8 mouse cellular contexts compared by ENCODE assay signal in the genomic region with DNA sequence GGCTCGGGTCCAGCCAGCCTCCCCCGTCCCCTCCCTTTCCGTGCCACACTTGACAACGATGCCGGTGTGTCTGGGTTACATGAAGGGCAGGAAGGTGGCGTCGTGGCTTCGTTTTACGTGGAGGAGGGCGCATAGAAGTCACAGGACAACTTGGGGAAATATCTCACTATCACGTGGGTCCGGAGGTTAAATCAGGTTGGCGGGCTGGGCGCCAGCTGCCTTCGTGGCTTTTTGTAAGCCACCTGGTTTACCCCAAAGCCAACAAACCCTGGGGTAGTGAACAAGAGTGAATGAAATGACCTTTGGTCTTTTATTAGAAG. TPM values are rescaled to one million over a fixed set of nuclear protein-coding genes. Genes with fewer than 3 reads are reported as not detected.
DNase-seq lines count a peak whose midpoint lies in the region; ATAC-seq and TF ChIP-seq lines count a peak whose summit lies in the region.

No protein-coding gene starts in this region.

- intact Hi-C loops in left cerebral cortex, postnatal 4 days (cut with DNase I): no loop called here

- no peaks in the 10 kb centered on the region for H3K9me3 ChIP-seq in forebrain, embryonic 14.5 days (replicated peaks; ENCODE audit: control insufficient read depth, low read length)
- H3K9me3 ChIP-seq in hindbrain, embryonic 12.5 days (replicated peaks): no peaks in the 10 kb centered on the region
- H3K9me3 ChIP-seq in limb, embryonic 13.5 days: no peaks in the 10 kb centered on the region
- H3K9me3 ChIP-seq in midbrain, postnatal 0 days (ENCODE audit: low read length): no peaks in the 10 kb centered on the region

- DNase-seq in left cerebral cortex, postnatal 4 days: peak; percentile 51
- no peak for DNase-seq in left cerebral cortex, adult 11 months (ENCODE audit: low spot score)
- DNase-seq in brain, adult 2 months (ENCODE audit: low read depth, low spot score): peak; percentile 73
- peak; percentile 33 for DNase-seq in forebrain, embryonic 14.5 days (ENCODE audit: low spot score)
- peak; percentile 36 for DNase-seq in midbrain, postnatal 0 days (ENCODE audit: low spot score)
- no peak for DNase-seq in layer of hippocampus, adult 8-10 months (ENCODE audit: low spot score in 2 of 2)

- H3K4me3 ChIP-seq in forebrain, embryonic 14.5 days (ENCODE audit: low read depth, low read length): peak overlapping the region; percentile 81
- H3K4me3 ChIP-seq in hindbrain, embryonic 12.5 days: peak overlapping the region; percentile 77
- peak overlapping the region; percentile 85 for H3K4me3 ChIP-seq in limb, embryonic 13.5 days
- H3K4me3 ChIP-seq in midbrain, postnatal 0 days (ENCODE audit: low read depth, low read length): peak overlapping the region; percentile 60

- H3K4me1 ChIP-seq in forebrain, embryonic 14.5 days (ENCODE audit: control insufficient read depth, insufficient read depth, low read length): peaks cover 7% of the 10 kb centered on the region; the same call in 1 of the 2 replicates
- H3K4me1 ChIP-seq in hindbrain, embryonic 12.5 days: peaks cover 19% of the 10 kb centered on the region
- H3K4me1 ChIP-seq in limb, embryonic 13.5 days: peaks cover 32% of the 10 kb centered on the region
- no peaks in the 10 kb centered on the region for H3K4me1 ChIP-seq in midbrain, postnatal 0 days (ENCODE audit: insufficient read depth, low read length)

- H3K27me3 ChIP-seq in forebrain, embryonic 14.5 days (replicated peaks; ENCODE audit: control insufficient read depth, insufficient read depth, low read length): no peaks in the 10 kb centered on the region
- no peaks in the 10 kb centered on the region for H3K27me3 ChIP-seq in hindbrain, embryonic 12.5 days
- H3K27me3 ChIP-seq in limb, embryonic 13.5 days: no peaks in the 10 kb centered on the region
- H3K27me3 ChIP-seq in midbrain, postnatal 0 days (ENCODE audit: insufficient read depth, low read length): no peaks in the 10 kb centered on the region

- peak overlapping the region; percentile 61 for H3K9ac ChIP-seq in forebrain, embryonic 14.5 days (ENCODE audit: low read length)
- peak overlapping the region; percentile 62 for H3K9ac ChIP-seq in hindbrain, embryonic 12.5 days
- H3K9ac ChIP-seq in limb, embryonic 13.5 days: peak overlapping the region; percentile 74
- no peak overlapping the region; the same call in 1 of the 2 replicates for H3K9ac ChIP-seq in midbrain, postnatal 0 days (replicated peaks; ENCODE audit: low read length, poor library complexity, severe bottlenecking)

- H3K4me2 ChIP-seq in forebrain, embryonic 14.5 days (ENCODE audit: low read length): peak overlapping the region; percentile 91
- peak overlapping the region; percentile 97 for H3K4me2 ChIP-seq in hindbrain, embryonic 12.5 days (replicated peaks)
- peak overlapping the region; percentile 96 for H3K4me2 ChIP-seq in limb, embryonic 13.5 days (replicated peaks)
- peak overlapping the region; percentile 91 for H3K4me2 ChIP-seq in midbrain, postnatal 0 days (ENCODE audit: low read depth, low read length, poor library complexity, severe bottlenecking)

- peak; percentile 15; the same call in 1 of the 2 replicates for TF ChIP-seq CTCF in midbrain, postnatal 0 days (IDR thresholded peaks at IDR 0.05)

- 0 out of 2 replicates have a peak, but pooled peaks cover 2% of the 10 kb centered on the region for H3K36me3 ChIP-seq in forebrain, embryonic 14.5 days (ENCODE audit: control insufficient read depth, insufficient read depth, low read length)
- 0 out of 2 replicates have a peak, but pooled peaks cover 2% of the 10 kb centered on the region for H3K36me3 ChIP-seq in hindbrain, embryonic 12.5 days
- peaks cover 16% of the 10 kb centered on the region for H3K36me3 ChIP-seq in limb, embryonic 13.5 days
- no peaks in the 10 kb centered on the region for H3K36me3 ChIP-seq in midbrain, postnatal 0 days (ENCODE audit: insufficient read depth, low read length)

- WGBS in forebrain, embryonic 14.5 days: under 1% methylated on average over 15 of the region's 15 CpGs
- WGBS in hindbrain, embryonic 12.5 days: under 1% methylated on average over 15 of the region's 15 CpGs
- under 1% methylated on average over 15 of the region's 15 CpGs for WGBS in limb, embryonic 13.5 days
- under 1% methylated on average over 15 of the region's 15 CpGs for WGBS in midbrain, postnatal 0 days

- 0 out of 2 replicates have a peak overlapping the region, but pooled peaks have one; percentile 21 for H3K27ac ChIP-seq in forebrain, embryonic 14.5 days (ENCODE audit: low read depth, low read length)
- H3K27ac ChIP-seq in hindbrain, embryonic 12.5 days: peak overlapping the region; percentile 35; the same call in 1 of the 2 replicates
- peak overlapping the region; percentile 71 for H3K27ac ChIP-seq in limb, embryonic 13.5 days
- H3K27ac ChIP-seq in midbrain, postnatal 0 days (ENCODE audit: low read depth, low read length): peak overlapping the region; percentile 38; the same call in 1 of the 2 replicates

- no peak for ATAC-seq in forebrain, embryonic 14.5 days
- ATAC-seq in hindbrain, embryonic 12.5 days (ENCODE audit: low FRiP score): no peak
- ATAC-seq in limb, embryonic 13.5 days (ENCODE audit: low FRiP score, low read depth): no peak
- ATAC-seq in midbrain, postnatal 0 days (ENCODE audit: low FRiP score): no peak

RNA-seq across cellular contexts. Expression of gene Ung, which starts 1.3 kb away (rescaled TPM):
- total RNA-seq in left cerebral cortex, postnatal 4 days (2021): 1 to 10 TPM; 5.6 to 6.0 TPM
- 12.1 and 13.3 TPM in 2 replicates for polyA plus RNA-seq in forebrain, embryonic 14.5 days (2014; fragmentation: Nextera tagmentation; extraction: Ambion mirVana)
- polyA plus RNA-seq in hindbrain, embryonic 12.5 days (2016; fragmentation: Nextera tagmentation; extraction: Ambion mirVana): 25.7 and 26.2 TPM in 2 replicates
- 46.9 and 48.3 TPM in 2 replicates for polyA plus RNA-seq in limb, embryonic 13.5 days (2015; fragmentation: Nextera tagmentation; extraction: Ambion mirVana)
- total RNA-seq in midbrain, postnatal 0 days (2014; rRNA removed): 7.9 and 9.4 TPM in 2 replicates
- 6.7 and 8.0 TPM in 2 replicates for polyA plus RNA-seq in midbrain, postnatal 0 days (2015; fragmentation: Nextera tagmentation; extraction: Ambion mirVana)
- total RNA-seq in layer of hippocampus, adult 8-10 months (2022): 1 to 10 TPM; 1.7 to 2.3 (median 1.9) TPM

RNA-seq across cellular contexts. Expression of gene Alkbh2, which starts 3.5 kb away (rescaled TPM):
- 1 to 10 TPM; 6.2 to 6.9 TPM for total RNA-seq in left cerebral cortex, postnatal 4 days (2021)
- 6.5 and 8.3 TPM in 2 replicates for polyA plus RNA-seq in forebrain, embryonic 14.5 days (2014; fragmentation: Nextera tagmentation; extraction: Ambion mirVana)
- 7.0 and 7.6 TPM in 2 replicates for polyA plus RNA-seq in hindbrain, embryonic 12.5 days (2016; fragmentation: Nextera tagmentation; extraction: Ambion mirVana)
- 10.8 and 11.9 TPM in 2 replicates for polyA plus RNA-seq in limb, embryonic 13.5 days (2015; fragmentation: Nextera tagmentation; extraction: Ambion mirVana)
- 6.3 and 6.4 TPM in 2 replicates for total RNA-seq in midbrain, postnatal 0 days (2014; rRNA removed)
- 6.1 and 7.4 TPM in 2 replicates for polyA plus RNA-seq in midbrain, postnatal 0 days (2015; fragmentation: Nextera tagmentation; extraction: Ambion mirVana)
- 1 to 10 TPM; 3.8 to 6.5 (median 5.5) TPM for total RNA-seq in layer of hippocampus, adult 8-10 months (2022)

RNA-seq across cellular contexts. Expression of gene Acacb, which starts 14.9 kb away (rescaled TPM):
- total RNA-seq in left cerebral cortex, postnatal 4 days (2021): 1 to 10 TPM; 2.4 to 3.8 TPM
- 2.4 and 3.7 TPM in 2 replicates for polyA plus RNA-seq in forebrain, embryonic 14.5 days (2014; fragmentation: Nextera tagmentation; extraction: Ambion mirVana)
- 2.4 and 3.4 TPM in 2 replicates for polyA plus RNA-seq in hindbrain, embryonic 12.5 days (2016; fragmentation: Nextera tagmentation; extraction: Ambion mirVana)
- polyA plus RNA-seq in limb, embryonic 13.5 days (2015; fragmentation: Nextera tagmentation; extraction: Ambion mirVana): 4.3 and 5.0 TPM in 2 replicates
- 2.0 and 2.7 TPM in 2 replicates for total RNA-seq in midbrain, postnatal 0 days (2014; rRNA removed)
- polyA plus RNA-seq in midbrain, postnatal 0 days (2015; fragmentation: Nextera tagmentation; extraction: Ambion mirVana): 5.6 and 6.5 TPM in 2 replicates
- 1 to 10 TPM; 6.1 to 7.4 (median 6.6) TPM for total RNA-seq in layer of hippocampus, adult 8-10 months (2022)

RNA-seq across cellular contexts. Expression of gene Svop, which starts 40.1 kb away (rescaled TPM):
- 100 to 1,000 TPM; 107 to 115 TPM for total RNA-seq in left cerebral cortex, postnatal 4 days (2021)
- polyA plus RNA-seq in forebrain, embryonic 14.5 days (2014; fragmentation: Nextera tagmentation; extraction: Ambion mirVana): 60.5 and 80.1 TPM in 2 replicates
- 55.6 and 56.1 TPM in 2 replicates for polyA plus RNA-seq in hindbrain, embryonic 12.5 days (2016; fragmentation: Nextera tagmentation; extraction: Ambion mirVana)
- 0.05 and 0.23 TPM in 2 replicates for polyA plus RNA-seq in limb, embryonic 13.5 days (2015; fragmentation: Nextera tagmentation; extraction: Ambion mirVana)
- 175 and 176 TPM in 2 replicates for total RNA-seq in midbrain, postnatal 0 days (2014; rRNA removed)
- 105 and 109 TPM in 2 replicates for polyA plus RNA-seq in midbrain, postnatal 0 days (2015; fragmentation: Nextera tagmentation; extraction: Ambion mirVana)
- 100 to 1,000 TPM; 146 to 171 (median 153) TPM for total RNA-seq in layer of hippocampus, adult 8-10 months (2022)

Comparison
In these comparisons a context has a peak if more than half of its experiments do, and no peak if none do; other contexts are left out.
1. DNase-seq: peak in left cerebral cortex, postnatal 4 days (single experiment), brain, adult 2 months (single experiment), forebrain, embryonic 14.5 days (single experiment) and midbrain, postnatal 0 days (single experiment); none in left cerebral cortex, adult 11 months (single experiment) and layer of hippocampus, adult 8-10 months (0 of 2).
2. H3K27ac ChIP-seq: peak in every context shown above with its lines; median percentile 71 in limb, embryonic 13.5 days; 38 in midbrain, postnatal 0 days; 35 in hindbrain, embryonic 12.5 days; 21 in forebrain, embryonic 14.5 days.
3. Peak in every context shown above with its lines, with median percentiles within 50 percentile points of each other: H3K4me2 ChIP-seq and H3K4me3 ChIP-seq.